Comparison of ENCODE assay signal across 8 mouse cellular contexts in the genomic region with DNA sequence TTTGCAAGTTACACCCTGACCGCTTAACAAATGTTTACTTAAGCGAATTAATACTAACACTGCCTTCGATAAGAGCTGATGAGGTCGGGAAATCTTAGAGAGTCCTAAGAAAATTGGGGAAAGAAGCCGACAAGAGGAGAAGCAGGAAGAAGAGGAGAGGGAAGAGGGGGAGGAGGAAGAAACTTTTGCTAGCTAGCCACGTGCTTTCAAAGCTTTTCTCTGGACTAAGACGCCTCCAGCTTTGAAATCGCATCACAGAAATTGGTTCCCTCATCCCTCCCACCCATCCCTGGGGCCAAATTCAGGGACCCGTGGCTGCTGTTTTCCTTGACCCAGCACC. TPM values are rescaled to one million over a fixed set of nuclear protein-coding genes. Genes with fewer than 3 reads are reported as not detected.
A peak's percentile ranks its signal among the peaks of the same experiment; 100 is the strongest.
DNase-seq lines count a peak whose midpoint lies in the region; ATAC-seq and TF ChIP-seq lines count a peak whose summit lies in the region.

No protein-coding gene starts in this region.

- H3K9ac ChIP-seq in intestine, embryonic 14.5 days (ENCODE audit: low read length), result no peak overlapping the region
- peak overlapping the region; percentile 48 for H3K9ac ChIP-seq in neural tube, embryonic 12.5 days

- no peak; the same call in 1 of the 2 replicates for ATAC-seq in intestine, embryonic 14.5 days (replicated peaks; ENCODE audit: low FRiP score, low TSS enrichment, low read depth)
- ATAC-seq in neural tube, embryonic 12.5 days (ENCODE audit: low FRiP score, low read depth), result no peak

- WGBS in intestine, embryonic 14.5 days, result 10% methylated on average over 9 of the region's 9 CpGs
- WGBS in neural tube, embryonic 12.5 days, result 16% methylated on average over 9 of the region's 9 CpGs

- intact Hi-C loops in left cerebral cortex, adult 2 months (cut with DNase I), result loop anchor here (1.0 to 5.0 kb wide), 2 partner anchors 49 to 157 kb away; partner anchors contain the start of gene Bhlhe40
- intact Hi-C loops in left cerebral cortex, postnatal 25 days (cut with DNase I), result loop anchor here (1.0 to 2.0 kb wide), 3 partner anchors 40 to 284 kb away; partner anchors contain the start of gene Bhlhe40
- intact Hi-C loops in left cerebral cortex, postnatal 4 days (cut with DNase I), result no loop called here

- H3K4me2 ChIP-seq in intestine, embryonic 14.5 days (ENCODE audit: low read length), result peak overlapping the region; percentile 82
- peak overlapping the region; percentile 91 for H3K4me2 ChIP-seq in neural tube, embryonic 12.5 days (replicated peaks)

- H3K27ac ChIP-seq in left cerebral cortex, adult 2 months, result peak overlapping the region; percentile 95
- peak overlapping the region; percentile 32 for H3K27ac ChIP-seq in embryonic fibroblast, embryonic 13.5 days (ENCODE audit: insufficient read depth, low read length)
- H3K27ac ChIP-seq in intestine, embryonic 14.5 days (ENCODE audit: low read depth), result no peak overlapping the region
- no peak overlapping the region for H3K27ac ChIP-seq in neural tube, embryonic 12.5 days

- peaks cover 14% of the 10 kb centered on the region for H3K4me1 ChIP-seq in embryonic fibroblast, embryonic 13.5 days (ENCODE audit: control insufficient read depth, insufficient read depth, low read length)
- H3K4me1 ChIP-seq in intestine, embryonic 14.5 days (replicated peaks; ENCODE audit: control insufficient read depth, insufficient read depth, low read length), result no peaks in the 10 kb centered on the region; the same call in 1 of the 2 replicates
- H3K4me1 ChIP-seq in neural tube, embryonic 12.5 days, result peaks cover 12% of the 10 kb centered on the region

- no peaks in the 10 kb centered on the region for H3K27me3 ChIP-seq in intestine, embryonic 14.5 days (replicated peaks; ENCODE audit: control insufficient read depth, insufficient read depth, low read length)
- 0 out of 2 replicates have a peak, but pooled peaks cover 3% of the 10 kb centered on the region for H3K27me3 ChIP-seq in neural tube, embryonic 12.5 days (replicated peaks)

- TF ChIP-seq CTCF in left cerebral cortex, adult 2 months (IDR thresholded peaks at IDR 0.05), result no peak
- no peak for TF ChIP-seq CTCF in embryonic fibroblast, embryonic 13.5 days (IDR thresholded peaks at IDR 0.05; ENCODE audit: borderline replicate concordance, insufficient read depth, low read length)

- DNase-seq in left cerebral cortex, adult 2 months (ENCODE audit: extremely low spot score in 1 of 2, low spot score in 2 of 2), result no peak
- DNase-seq in left cerebral cortex, postnatal 25 days (ENCODE audit: low spot score in 2 of 2), result no peak
- peak; percentile 68 for DNase-seq in intestine, embryonic 14.5 days (ENCODE audit: low spot score)
- DNase-seq in adipocyte (ENCODE audit: low spot score), result no peak
- DNase-seq in kidney, postnatal 25 days, result no peak
- no peak for DNase-seq in left cerebral cortex, postnatal 4 days

- H3K4me3 ChIP-seq in left cerebral cortex, adult 2 months, result peak overlapping the region; percentile 53
- H3K4me3 ChIP-seq in embryonic fibroblast, embryonic 13.5 days (ENCODE audit: insufficient read depth, low read length), result no peak overlapping the region
- H3K4me3 ChIP-seq in intestine, embryonic 14.5 days (ENCODE audit: low read depth, low read length), result peak overlapping the region; percentile 34
- H3K4me3 ChIP-seq in neural tube, embryonic 12.5 days, result peak overlapping the region; percentile 35

- TF ChIP-seq POLR2A in embryonic fibroblast, embryonic 13.5 days (IDR thresholded peaks at IDR 0.05; ENCODE audit: low read depth, low read length), result no peak

- H3K36me3 ChIP-seq in intestine, embryonic 14.5 days (ENCODE audit: control insufficient read depth, insufficient read depth, low read length), result no peaks in the 10 kb centered on the region
- H3K36me3 ChIP-seq in neural tube, embryonic 12.5 days, result no peaks in the 10 kb centered on the region

- H3K9me3 ChIP-seq in intestine, embryonic 14.5 days (ENCODE audit: control insufficient read depth, low read length), result no peaks in the 10 kb centered on the region
- no peaks in the 10 kb centered on the region for H3K9me3 ChIP-seq in neural tube, embryonic 12.5 days

RNA-seq across cellular contexts. Expression of gene Bhlhe40, which starts 48.7 kb away (rescaled TPM):
- total RNA-seq in left cerebral cortex, adult 2 months (2021), result 100 to 1,000 TPM; 127 to 159 TPM
- total RNA-seq in left cerebral cortex, postnatal 25 days (2021), result 100 to 1,000 TPM in 1 of 2 experiments, 10 to 100 TPM in 1; 78.2 to 102 TPM
- polyA plus RNA-seq in embryonic fibroblast, embryonic 13.5 days (2011; ENCODE audit: insufficient read length, low read depth, missing spikeins), result 57.1 and 61.3 TPM in 2 replicates
- polyA plus RNA-seq in intestine, embryonic 14.5 days (2014; fragmentation: Nextera tagmentation; extraction: Ambion mirVana), result 21.8 and 23.6 TPM in 2 replicates
- polyA plus RNA-seq in neural tube, embryonic 12.5 days (2016; fragmentation: Nextera tagmentation; extraction: Ambion mirVana), result 3.8 and 4.4 TPM in 2 replicates
- total RNA-seq in left cerebral cortex, postnatal 4 days (2021), result 10 to 100 TPM; 33.1 to 35.4 TPM

Comparison
In these comparisons a context has a peak if more than half of its experiments do, and no peak if none do; other contexts are left out.
1. H3K27ac ChIP-seq: peak in left cerebral cortex, adult 2 months (single experiment) and embryonic fibroblast, embryonic 13.5 days (single experiment); none in intestine, embryonic 14.5 days (single experiment) and neural tube, embryonic 12.5 days (single experiment).